Mouse (Mus musculus): ENCODE data around the gene Lsm2. TPM values are rescaled to one million over a fixed set of nuclear protein-coding genes. Genes with fewer than 3 reads are reported as not detected.
A peak's percentile ranks its signal among the peaks of the same experiment; 100 is the strongest.

Gene Lsm2
- polyA plus RNA-seq (2021), result 64.4 TPM

DNA sequence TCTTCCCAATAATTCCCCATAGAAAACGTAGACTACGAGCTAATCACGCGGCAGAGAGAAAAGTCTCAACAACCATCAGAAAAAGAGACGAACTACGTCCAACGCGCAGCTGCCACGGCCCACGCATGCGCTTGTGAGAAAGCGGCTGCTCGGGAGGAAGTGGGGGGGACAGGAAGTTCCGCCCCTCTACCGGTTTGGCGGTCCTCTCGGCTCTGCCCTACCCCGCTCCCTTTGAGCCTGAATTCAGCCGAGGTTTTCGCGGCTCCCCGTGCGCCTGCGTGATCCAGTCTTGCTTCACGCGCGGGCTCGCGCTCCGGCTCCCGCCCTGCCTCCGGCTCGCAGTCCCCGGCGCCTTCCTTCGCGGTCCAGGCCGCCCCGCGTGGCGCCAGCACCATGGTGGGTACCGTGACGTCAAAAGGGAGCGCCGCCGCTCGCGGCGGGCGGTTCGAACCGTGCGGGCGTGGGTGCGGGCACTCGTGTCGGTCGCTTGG, at the start of gene Lsm2:
Gene Lsm2 (plus strand): TSS at position 173 of the 491 bp plus-strand sequence.
- in situ Hi-C loops (cut with MboI; ENCODE audit: low pct_unique_long_range_greater_than_20kb), result loop anchor here (5.0 kb wide), 1 partner anchor 64 kb away; no protein-coding TSS in a partner anchor
- ATAC-seq (peak; percentile 58), DNase-seq (ENCODE audit: low read depth, low spot score) (no peak)
- CTCF ChIA-PET, result interaction anchor here (0.9 to 3.2 kb wide), 9 partner anchors 14 to 127 kb away, joined by 3 to 23 read pairs (median 4); no protein-coding TSS in a partner anchor
- POLR2A ChIA-PET, result interaction anchor here (0.8 to 1.5 kb wide), 7 partner anchors 8 to 27 kb away, joined by 3 to 8 read pairs (median 5); no protein-coding TSS in a partner anchor
- H3K27me3 ChIP-seq, result no peaks in the 10 kb centered on the region
- TF ChIP-seq CTCF (IDR thresholded peaks at IDR 0.05), result no peak

DNA sequence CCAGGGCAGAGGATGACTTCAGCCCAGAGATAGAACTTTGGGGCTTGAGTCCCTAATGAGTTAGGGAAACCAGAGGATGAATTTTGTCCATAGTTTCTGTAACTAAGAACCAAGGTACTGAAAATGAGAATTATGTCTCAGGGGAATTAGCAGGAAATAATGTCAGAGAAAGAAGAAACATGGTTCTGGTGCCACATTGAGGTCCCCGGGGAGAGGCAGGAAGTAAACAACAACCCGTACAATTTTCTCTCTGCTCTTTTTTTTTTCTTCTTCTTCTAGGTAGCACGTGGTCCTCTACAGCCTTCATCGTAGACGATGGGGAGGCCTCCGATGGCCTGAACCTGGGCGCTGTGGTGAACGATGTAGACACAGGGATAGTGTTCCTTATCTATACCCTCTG, 49.4 kb upstream of the Lsm2 start:
- ChIA-PET POLR2A (interaction anchor here (0.5 kb wide), 1 partner anchor 215 kb away, joined by 8 read pairs; no protein-coding TSS in a partner anchor), CTCF (interaction anchor here (2.2 kb wide), 1 partner anchor 14 kb away, joined by 6 read pairs; no protein-coding TSS in a partner anchor)
- H3K27me3 ChIP-seq, result no peaks in the 10 kb centered on the region
- no peak for TF ChIP-seq CTCF (IDR thresholded peaks at IDR 0.05)
- no peak for ATAC-seq
- DNase-seq (ENCODE audit: low read depth, low spot score), result no peak
- in situ Hi-C loops (cut with MboI; ENCODE audit: low pct_unique_long_range_greater_than_20kb), result no loop called here

DNA sequence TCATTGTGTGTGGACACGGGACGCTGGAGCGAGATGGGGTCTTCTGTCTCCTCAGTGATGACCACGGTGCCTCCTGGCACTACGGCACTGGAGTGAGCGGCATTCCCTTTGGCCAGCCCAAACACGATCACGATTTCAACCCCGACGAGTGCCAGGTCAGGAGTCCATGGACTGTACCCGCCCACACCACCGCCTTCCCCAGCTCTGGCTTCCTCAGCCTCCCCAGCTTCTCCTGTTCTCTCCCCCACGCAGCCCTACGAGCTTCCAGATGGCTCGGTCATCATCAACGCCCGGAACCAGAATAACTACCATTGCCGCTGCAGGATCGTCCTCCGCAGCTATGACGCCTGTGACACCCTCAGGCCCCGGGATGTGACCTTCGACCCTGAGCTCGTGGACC, 47.6 kb upstream of the Lsm2 start:
- in situ Hi-C loops (cut with MboI; ENCODE audit: low pct_unique_long_range_greater_than_20kb), result no loop called here
- no peak for TF ChIP-seq CTCF (IDR thresholded peaks at IDR 0.05)
- DNase-seq (ENCODE audit: low read depth, low spot score) (no peak), ATAC-seq (no peak)
- CTCF ChIA-PET, result interaction anchor here (1.4 kb wide), 2 partner anchors 9 to 11 kb away, joined by 3 to 4 read pairs; no protein-coding TSS in a partner anchor
- no peaks in the 10 kb centered on the region for H3K27me3 ChIP-seq
- POLR2A ChIA-PET, result interaction anchor here (0.9 kb wide), 1 partner anchor 16 kb away, joined by 4 read pairs; no protein-coding TSS in a partner anchor

DNA sequence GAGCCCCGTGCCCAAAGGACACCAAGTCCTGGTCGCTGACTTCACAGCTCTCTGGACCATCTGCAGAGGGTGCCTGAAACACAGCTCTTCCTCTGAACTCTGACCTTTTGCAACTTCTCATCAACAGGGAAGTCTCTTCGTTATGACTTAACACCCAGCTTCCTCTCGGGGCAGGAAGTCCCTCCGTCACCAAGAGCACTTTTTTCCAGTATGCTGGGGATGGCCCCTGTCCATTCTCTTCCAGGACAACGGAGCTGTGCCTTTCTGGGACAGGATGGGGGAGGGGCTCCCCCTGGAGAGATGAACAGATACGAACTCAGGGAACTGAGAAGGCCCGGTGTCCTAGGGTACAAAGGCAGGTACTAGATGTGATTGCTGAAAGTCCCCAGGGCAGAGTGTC, 46.8 kb upstream of the Lsm2 start:
- no peaks in the 10 kb centered on the region for H3K27me3 ChIP-seq
- DNase-seq (ENCODE audit: low read depth, low spot score), result no peak
- in situ Hi-C loops (cut with MboI; ENCODE audit: low pct_unique_long_range_greater_than_20kb), result no loop called here
- ChIA-PET CTCF (interaction anchor here (1.4 kb wide), 1 partner anchor 10 kb away, joined by 4 read pairs; no protein-coding TSS in a partner anchor), POLR2A (no interaction called here)
- ATAC-seq, result no peak
- TF ChIP-seq CTCF (IDR thresholded peaks at IDR 0.05), result no peak

DNA sequence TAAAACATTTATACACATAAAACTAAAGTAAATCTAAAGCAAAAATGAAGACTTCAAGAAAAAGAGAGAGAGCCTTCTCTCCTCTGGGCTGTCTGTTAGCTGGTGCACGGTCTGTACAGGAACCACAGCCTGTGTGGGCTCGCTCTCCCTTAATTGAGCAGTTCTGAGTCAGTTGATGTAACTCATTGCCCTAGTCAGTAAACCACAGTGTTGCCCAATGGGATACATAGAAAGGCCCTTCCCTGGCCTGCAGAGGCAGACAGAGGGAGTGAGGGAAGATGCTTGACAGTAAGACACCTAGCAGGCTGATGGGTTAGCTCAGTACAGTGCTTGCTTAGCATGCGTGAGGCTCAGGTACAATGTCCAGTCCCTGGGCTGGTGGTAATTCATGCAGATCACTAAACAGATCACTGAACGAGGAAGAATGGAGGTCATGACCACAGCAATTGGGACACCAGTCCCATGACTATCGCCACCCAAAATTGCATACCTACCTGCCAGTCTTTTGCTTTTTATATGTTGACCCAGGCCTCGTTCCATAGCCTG, 43.6 kb upstream of the Lsm2 start:
- ChIA-PET POLR2A (interaction anchor here (1.3 kb wide), 1 partner anchor 13 kb away, joined by 3 read pairs; no protein-coding TSS in a partner anchor), CTCF (no interaction called here)
- in situ Hi-C loops (cut with MboI; ENCODE audit: low pct_unique_long_range_greater_than_20kb), result no loop called here
- no peak for TF ChIP-seq CTCF (IDR thresholded peaks at IDR 0.05)
- ATAC-seq (no peak), DNase-seq (ENCODE audit: low read depth, low spot score) (no peak)
- H3K27me3 ChIP-seq, result no peaks in the 10 kb centered on the region

DNA sequence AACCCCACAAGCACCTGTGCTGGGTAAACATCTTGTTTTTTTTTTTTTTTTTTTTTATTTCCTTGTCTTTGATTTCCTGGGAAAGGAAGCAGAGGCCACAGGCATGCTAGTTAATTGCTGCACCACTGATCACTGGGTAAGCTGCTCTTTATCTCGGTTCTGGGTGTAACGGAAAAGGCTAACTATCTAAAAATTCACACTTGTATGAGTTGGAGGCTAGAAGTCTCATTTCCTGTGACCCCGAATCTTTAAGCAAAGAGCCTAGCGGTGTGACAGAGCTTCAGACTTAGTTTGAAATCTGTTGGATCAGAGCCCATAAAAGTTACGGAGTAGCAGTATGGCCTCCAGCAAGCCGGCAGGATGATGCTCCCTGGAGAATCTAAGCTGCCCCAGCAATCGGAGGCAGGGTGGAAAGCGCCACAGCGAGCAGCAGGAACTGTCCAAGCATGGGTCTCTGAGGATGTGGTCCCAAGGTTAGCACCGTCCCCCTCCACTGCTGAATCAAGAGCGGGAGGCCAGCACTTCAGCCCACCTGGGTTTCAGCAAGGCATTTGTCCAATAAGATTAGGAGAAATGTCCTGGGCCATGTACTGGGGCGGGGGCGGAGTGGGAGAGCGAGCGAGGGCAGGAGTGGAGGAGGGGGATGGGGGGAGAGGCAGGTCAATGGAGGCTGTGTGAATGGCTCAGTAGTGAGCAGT, 40.2 kb upstream of the Lsm2 start:
- no peaks in the 10 kb centered on the region for H3K27me3 ChIP-seq
- POLR2A ChIA-PET, result interaction anchor here (1.1 kb wide), 1 partner anchor 9 kb away, joined by 4 read pairs; no protein-coding TSS in a partner anchor
- ATAC-seq (no peak), DNase-seq (ENCODE audit: low read depth, low spot score) (no peak)
- TF ChIP-seq CTCF (IDR thresholded peaks at IDR 0.05), result no peak
- in situ Hi-C loops (cut with MboI; ENCODE audit: low pct_unique_long_range_greater_than_20kb), result loop anchor here (5.0 kb wide), 1 partner anchor 79 kb away; the partner anchor contains the start of gene Cfb
- CTCF ChIA-PET, result no interaction called here

DNA sequence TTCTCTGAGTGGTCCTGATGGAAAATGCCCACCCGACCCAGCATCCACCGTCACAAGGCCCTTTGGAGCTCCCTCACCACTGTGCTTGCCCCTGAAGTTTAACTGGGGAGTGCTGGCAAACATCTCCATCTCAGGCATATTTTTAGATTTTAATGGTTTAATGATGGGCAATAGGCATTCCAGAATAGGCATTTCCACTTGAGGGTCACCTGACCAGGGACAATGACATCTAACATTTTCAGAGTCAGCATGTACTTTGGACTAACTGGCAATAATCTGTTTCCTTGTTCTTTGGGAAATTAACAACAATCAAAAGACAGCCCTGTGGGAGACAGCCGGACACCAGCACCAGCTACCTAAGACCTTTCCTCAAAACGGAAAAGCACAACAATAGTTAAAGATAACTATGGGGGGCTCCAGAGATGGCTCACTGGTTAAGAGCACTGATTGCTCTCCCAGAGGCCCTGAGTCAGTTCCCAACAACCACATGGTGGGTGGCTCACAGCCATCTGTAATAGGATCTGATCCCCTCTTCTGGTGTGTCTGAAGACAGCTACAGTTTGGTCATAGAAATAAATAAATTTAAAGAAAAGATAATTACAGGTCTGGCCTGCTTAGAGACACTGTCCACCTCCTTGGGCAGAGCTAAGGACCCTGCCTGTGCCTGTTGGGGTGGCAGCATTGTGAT, 38.4 kb upstream of the Lsm2 start:
- DNase-seq (ENCODE audit: low read depth, low spot score) (no peak), ATAC-seq (no peak)
- in situ Hi-C loops (cut with MboI; ENCODE audit: low pct_unique_long_range_greater_than_20kb), result loop anchor here (5.0 kb wide), 1 partner anchor 81 kb away; the partner anchor contains the start of gene Cfb
- H3K27me3 ChIP-seq, result no peaks in the 10 kb centered on the region
- CTCF ChIA-PET, result interaction anchor here (0.6 to 1.4 kb wide), 4 partner anchors 10 to 41 kb away, joined by 3 read pairs; no protein-coding TSS in a partner anchor
- no peak for TF ChIP-seq CTCF (IDR thresholded peaks at IDR 0.05)
- POLR2A ChIA-PET, result interaction anchor here (0.6 to 0.9 kb wide), 3 partner anchors 23 to 140 kb away, joined by 3 to 7 read pairs (median 4); no protein-coding TSS in a partner anchor

DNA sequence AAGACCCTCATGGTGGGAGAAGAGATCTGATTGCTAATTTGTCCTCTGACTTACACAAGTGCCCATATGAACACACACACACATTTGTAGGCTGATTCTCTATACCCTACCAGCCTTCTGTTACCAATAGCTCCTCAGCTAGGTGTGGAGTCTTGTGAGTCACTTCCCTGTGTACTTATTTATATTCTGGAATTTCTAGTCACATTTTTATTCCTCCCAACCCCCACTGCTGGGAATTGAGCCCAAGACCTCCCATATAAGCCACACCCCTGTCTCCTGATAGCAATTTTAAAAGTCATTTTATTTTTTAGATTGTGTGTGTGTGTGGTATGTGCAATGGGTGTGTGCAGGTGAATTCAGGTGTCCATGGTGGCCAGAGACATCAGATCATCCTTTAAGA, 37.3 kb upstream of the Lsm2 start:
- in situ Hi-C loops (cut with MboI; ENCODE audit: low pct_unique_long_range_greater_than_20kb), result loop anchor here (5.0 kb wide), 1 partner anchor 82 kb away; the partner anchor contains the start of gene Cfb
- ATAC-seq, result no peak
- TF ChIP-seq CTCF (IDR thresholded peaks at IDR 0.05), result no peak
- POLR2A ChIA-PET, result no interaction called here
- CTCF ChIA-PET, result interaction anchor here (1.4 to 1.6 kb wide), 2 partner anchors 9 to 20 kb away, joined by 3 to 4 read pairs; no protein-coding TSS in a partner anchor
- no peak for DNase-seq (ENCODE audit: low read depth, low spot score)
- no peaks in the 10 kb centered on the region for H3K27me3 ChIP-seq

DNA sequence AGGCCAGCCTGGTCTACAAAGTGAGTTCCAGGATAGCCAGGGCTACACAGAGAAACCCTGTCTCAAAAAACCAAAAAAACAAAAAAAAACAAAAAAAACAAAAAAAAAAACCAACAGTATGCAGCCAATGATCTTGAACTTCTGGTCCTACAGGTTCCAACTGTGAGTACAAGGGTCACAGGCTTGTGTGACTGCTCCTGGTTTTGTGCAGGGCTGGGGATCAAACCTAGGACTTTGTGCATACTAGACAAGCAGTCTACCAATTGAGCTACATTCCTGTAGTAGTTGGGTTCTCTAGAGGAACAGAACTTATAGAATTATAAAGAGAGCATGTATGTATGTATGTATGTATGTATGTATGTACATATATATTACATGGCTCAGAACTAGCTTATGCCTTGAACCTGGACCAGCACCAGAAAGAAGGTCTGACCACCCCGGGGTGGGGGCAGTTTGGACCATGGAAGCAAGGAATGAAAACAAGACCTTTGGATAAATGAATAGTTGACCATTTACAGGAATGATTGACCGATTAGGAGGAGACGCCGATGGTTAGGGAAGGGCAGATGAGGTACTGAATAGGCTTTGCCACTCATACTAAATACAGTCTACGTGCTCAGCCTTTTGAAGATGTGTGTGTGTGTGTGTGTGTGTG, 35.0 kb upstream of the Lsm2 start:
- in situ Hi-C loops (cut with MboI; ENCODE audit: low pct_unique_long_range_greater_than_20kb), result loop anchor here (5.0 kb wide), 1 partner anchor 34 kb away; the partner anchor contains the start of gene Slc44a4
- no peaks in the 10 kb centered on the region for H3K27me3 ChIP-seq
- ATAC-seq (no peak), DNase-seq (ENCODE audit: low read depth, low spot score) (no peak)
- TF ChIP-seq CTCF (IDR thresholded peaks at IDR 0.05), result no peak
- ChIA-PET POLR2A (interaction anchor here (0.5 kb wide), 1 partner anchor 220 kb away, joined by 7 read pairs; no protein-coding TSS in a partner anchor), CTCF (interaction anchor here (1.4 kb wide), 1 partner anchor 15 kb away, joined by 6 read pairs; the partner anchor contains the start of gene Neu1)
